In the genomic region with DNA sequence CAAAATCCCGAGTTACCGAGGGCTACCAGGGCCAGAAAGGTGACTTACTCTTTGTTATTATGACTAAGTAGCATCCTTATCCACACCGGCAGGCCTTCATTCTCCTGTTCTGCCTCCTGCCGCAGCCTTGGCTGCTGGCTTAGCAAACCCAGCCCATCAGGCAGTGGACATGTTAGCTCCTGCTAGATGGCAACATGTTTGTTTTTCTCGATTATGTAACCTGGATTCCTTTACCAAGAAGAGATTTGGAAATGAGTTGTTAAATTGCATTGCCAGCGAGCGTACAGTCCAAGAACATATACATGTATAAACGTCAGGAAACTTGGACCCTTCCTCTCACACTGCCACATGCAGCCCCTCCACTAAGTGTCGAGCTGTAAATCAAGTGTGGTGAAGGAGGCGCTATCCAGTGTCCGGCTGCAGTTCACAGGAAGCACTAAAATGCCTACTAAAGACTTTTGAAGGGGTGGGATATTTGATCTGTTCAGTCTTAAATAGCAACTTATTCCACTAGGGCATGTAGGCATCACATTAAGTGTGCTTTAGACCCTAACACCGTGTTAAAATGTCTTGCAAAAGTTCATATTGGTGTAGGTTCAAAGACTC, we compare ENCODE assay signal across 25 mouse cellular contexts. TPM values are rescaled to one million over a fixed set of nuclear protein-coding genes. Genes with fewer than 3 reads are reported as not detected.
A peak's percentile ranks its signal among the peaks of the same experiment; 100 is the strongest.
DNase-seq lines count a peak whose midpoint lies in the region; ATAC-seq lines count a peak whose summit lies in the region.
"Had no signal": no experiment of that assay in that cellular context is flagged by ENCODE, and none has a peak within 500 bp of the region (broad histone marks: within the 10 kb centered on the region; RNA-seq: fewer than 3 reads in every experiment).

No protein-coding gene starts in this region.

- no peak overlapping the region for H3K4me2 ChIP-seq in kidney, embryonic 16.5 days (replicated peaks; ENCODE audit: low read depth, low read length)
- no peak overlapping the region for H3K4me2 ChIP-seq in embryonic facial prominence, embryonic 15.5 days (replicated peaks)
- H3K4me2 ChIP-seq in stomach, embryonic 15.5 days: no peak overlapping the region
- H3K4me2 ChIP-seq: forebrain, embryonic 13.5 days; hindbrain, embryonic 12.5 days; midbrain, embryonic 12.5 days; neural tube, embryonic 13.5 days had no signal

- H3K4me3 ChIP-seq in kidney, embryonic 16.5 days (ENCODE audit: low read length): no peak overlapping the region
- H3K4me3 ChIP-seq in embryonic facial prominence, embryonic 15.5 days (replicated peaks): no peak overlapping the region
- H3K4me3 ChIP-seq in stomach, embryonic 15.5 days (replicated peaks): no peak overlapping the region
- H3K4me3 ChIP-seq: forebrain, embryonic 13.5 days; heart, embryonic 10.5 days; hindbrain, embryonic 12.5 days; layer of hippocampus, adult 2 months; midbrain, embryonic 12.5 days; neural tube, embryonic 13.5 days had no signal

- no peaks in the 10 kb centered on the region for H3K9me3 ChIP-seq in kidney, embryonic 16.5 days (ENCODE audit: low read length)
- no peaks in the 10 kb centered on the region for H3K9me3 ChIP-seq in embryonic facial prominence, embryonic 15.5 days (replicated peaks)
- no peaks in the 10 kb centered on the region for H3K9me3 ChIP-seq in stomach, embryonic 15.5 days
- H3K9me3 ChIP-seq: forebrain, embryonic 13.5 days; heart, embryonic 10.5 days; hindbrain, embryonic 12.5 days; midbrain, embryonic 12.5 days; neural tube, embryonic 13.5 days had no signal

- H3K27me3 ChIP-seq in kidney, embryonic 16.5 days (ENCODE audit: insufficient read depth, low read length): no peaks in the 10 kb centered on the region
- H3K27me3 ChIP-seq in embryonic facial prominence, embryonic 15.5 days: no peaks in the 10 kb centered on the region
- no peaks in the 10 kb centered on the region for H3K27me3 ChIP-seq in stomach, embryonic 15.5 days (replicated peaks)
- H3K27me3 ChIP-seq: forebrain, embryonic 13.5 days; hindbrain, embryonic 12.5 days; midbrain, embryonic 12.5 days; neural tube, embryonic 13.5 days had no signal

- peaks cover 49% of the 10 kb centered on the region for H3K4me1 ChIP-seq in kidney, embryonic 16.5 days (ENCODE audit: insufficient read depth, low read length)
- H3K4me1 ChIP-seq in embryonic facial prominence, embryonic 15.5 days: peaks cover 49% of the 10 kb centered on the region
- peaks cover 5% of the 10 kb centered on the region; the same call in 1 of the 2 replicates for H3K4me1 ChIP-seq in stomach, embryonic 15.5 days
- H3K4me1 ChIP-seq: forebrain, embryonic 13.5 days had no signal

- H3K9ac ChIP-seq in kidney, embryonic 16.5 days (replicated peaks; ENCODE audit: low read length): no peak overlapping the region
- H3K9ac ChIP-seq in embryonic facial prominence, embryonic 15.5 days: no peak overlapping the region
- no peak overlapping the region for H3K9ac ChIP-seq in stomach, embryonic 15.5 days
- H3K9ac ChIP-seq: forebrain, embryonic 13.5 days; hindbrain, embryonic 12.5 days; midbrain, embryonic 12.5 days; neural tube, embryonic 13.5 days had no signal

- peak; percentile 53 for DNase-seq in embryo, embryonic 10 days (ENCODE audit: low spot score)
- no peak for DNase-seq in embryo, embryonic 10.5 days (ENCODE audit: low spot score)
- DNase-seq in kidney, adult 8-10 months: no peak
- DNase-seq in right cerebral cortex, postnatal 10 days (ENCODE audit: low spot score in 2 of 2): no peak
- DNase-seq: adrenal gland, postnatal 14 days; cerebellum, adult 9-11 months; gastrocnemius, postnatal 36 days; heart, postnatal 10 days; kidney, adult 2 months; layer of hippocampus, postnatal 36 days; liver; right cerebral cortex, adult 18-20 months; spleen, adult 18-20 months; thymus, adult 2 months had no signal

- H3K36me3 ChIP-seq in kidney, embryonic 16.5 days (ENCODE audit: insufficient read depth, low read length): no peaks in the 10 kb centered on the region
- H3K36me3 ChIP-seq in embryonic facial prominence, embryonic 15.5 days: no peaks in the 10 kb centered on the region
- H3K36me3 ChIP-seq in stomach, embryonic 15.5 days: no peaks in the 10 kb centered on the region
- H3K36me3 ChIP-seq: heart, embryonic 10.5 days; hindbrain, embryonic 12.5 days; midbrain, embryonic 12.5 days; neural tube, embryonic 13.5 days had no signal

- ATAC-seq in kidney, embryonic 16.5 days (ENCODE audit: low FRiP score, low TSS enrichment): no peak
- no peak for ATAC-seq in embryonic facial prominence, embryonic 15.5 days (ENCODE audit: insufficient number of reproducible peaks, low FRiP score, low TSS enrichment, low read depth)
- ATAC-seq in stomach, embryonic 15.5 days (ENCODE audit: insufficient read depth, low FRiP score, low read depth): no peak
- no peak for ATAC-seq in megakaryocyte, adult 5-6 weeks (ENCODE audit: poor library complexity, severe bottlenecking)
- ATAC-seq: forebrain, embryonic 13.5 days had no signal

- H3K27ac ChIP-seq in kidney, embryonic 16.5 days (ENCODE audit: low read length): peak overlapping the region; percentile 82
- H3K27ac ChIP-seq in embryonic facial prominence, embryonic 15.5 days (replicated peaks): peak overlapping the region; percentile 63
- peak overlapping the region; percentile 44; the same call in 1 of the 2 replicates for H3K27ac ChIP-seq in stomach, embryonic 15.5 days
- H3K27ac ChIP-seq: forebrain, embryonic 13.5 days; hindbrain, embryonic 12.5 days; layer of hippocampus, adult 2 months; macrophage; midbrain, embryonic 12.5 days; neural tube, embryonic 13.5 days had no signal

- 20% methylated on average over 12 of the region's 12 CpGs for WGBS in kidney, embryonic 16.5 days
- WGBS in embryonic facial prominence, embryonic 15.5 days: 59% methylated on average over 12 of the region's 12 CpGs
- WGBS in stomach, embryonic 15.5 days: 56% methylated on average over 12 of the region's 12 CpGs

RNA-seq across cellular contexts. Expression of a gene that starts 18.3 kb away (rescaled TPM):
- 65.4 and 87.1 TPM in 2 replicates for polyA plus RNA-seq in kidney, embryonic 16.5 days (2015; fragmentation: Nextera tagmentation; extraction: Ambion mirVana)
- polyA plus RNA-seq in embryonic facial prominence, embryonic 15.5 days (2015; fragmentation: Nextera tagmentation; extraction: Ambion mirVana): 64.0 and 66.9 TPM in 2 replicates
- 72.1 and 78.4 TPM in 2 replicates for polyA plus RNA-seq in stomach, embryonic 15.5 days (2015; fragmentation: Nextera tagmentation; extraction: Ambion mirVana)
- 38.7 and 40.5 TPM in 2 replicates for total RNA-seq in megakaryocyte, adult 5-6 weeks (2015)
- 47.4 and 82.1 TPM in 2 replicates for total RNA-seq in megakaryocyte, adult 5-6 weeks (2017)

RNA-seq across cellular contexts. Expression of a gene that starts 21.9 kb away (rescaled TPM):
- 16.1 and 17.0 TPM in 2 replicates for polyA plus RNA-seq in kidney, embryonic 16.5 days (2015; fragmentation: Nextera tagmentation; extraction: Ambion mirVana)
- 10.7 and 10.8 TPM in 2 replicates for polyA plus RNA-seq in embryonic facial prominence, embryonic 15.5 days (2015; fragmentation: Nextera tagmentation; extraction: Ambion mirVana)
- 7.6 and 10.0 TPM in 2 replicates for polyA plus RNA-seq in stomach, embryonic 15.5 days (2015; fragmentation: Nextera tagmentation; extraction: Ambion mirVana)
- 0.02 and 0.09 TPM in 2 replicates for total RNA-seq in megakaryocyte, adult 5-6 weeks (2015)
- 0.26 TPM in 1 of 2 replicates, not detected in the other for total RNA-seq in megakaryocyte, adult 5-6 weeks (2017)
